Mouse (Mus musculus) liver, adult 2 months (tissue): ENCODE measurements at regions not wholly inside any gene's neighbourhood (a gene's known extent, or its start where the extent isn't known, plus 50 kb on each side); places are given as distances from the start of the nearest gene placed in this dataset.

Experiments used
- DNase-seq: peaks from one replicate; pipeline ENCODE4 v3.0.0-alpha.2; 2011; ENCODE audit warnings: low read depth, low spot score; ENCODE audit errors: extremely low read depth
- H3K27ac ChIP-seq: fragments of 200-500 bp; replicated peaks from 2 replicates; pipeline ENCODE4 v1.5.1; 2012; ENCODE audit warnings: low read depth, mild to moderate bottlenecking, control low read depth, inconsistent platforms, low read length; ENCODE audit not compliant: insufficient read depth
- H3K27me3 ChIP-seq: fragments of 200-500 bp; 2 replicates; pipeline ENCODE4 v1.6.1; 2012; ENCODE audit warnings: mild to moderate bottlenecking, moderate library complexity, low read length, inconsistent platforms; ENCODE audit not compliant: control insufficient read depth, insufficient read depth
- H3K36me3 ChIP-seq: fragments of 200-500 bp; 2 replicates; pipeline ENCODE4 v1.6.1; 2012; ENCODE audit warnings: low read length, inconsistent platforms; ENCODE audit not compliant: control insufficient read depth, insufficient read depth
- H3K4me1 ChIP-seq: fragments of 200-500 bp; 2 replicates; pipeline ENCODE4 v1.6.1; 2011; ENCODE audit warnings: low read length; ENCODE audit not compliant: control insufficient read depth, insufficient read depth
- H3K4me3 ChIP-seq: fragments of 200-500 bp; 2 replicates; pipeline ENCODE4 v1.5.1; 2011; ENCODE audit warnings: low read depth, mild to moderate bottlenecking, control low read depth, low read length, moderate library complexity; ENCODE audit not compliant: insufficient read depth
- H3K79me2 ChIP-seq: fragments of 200-500 bp; 2 replicates; pipeline ENCODE4 v1.6.1; 2012; ENCODE audit warnings: inconsistent platforms, mild to moderate bottlenecking, low read length, moderate library complexity; ENCODE audit not compliant: control insufficient read depth, insufficient read depth
- H3K9ac ChIP-seq: fragments of 200-500 bp; 2 replicates; pipeline ENCODE4 v1.6.1; 2012; ENCODE audit warnings: low read depth, mild to moderate bottlenecking, control low read depth, inconsistent platforms, low read length
- CTCF ChIP-seq: fragments of 200-500 bp; IDR thresholded peaks from 2 replicates; pipeline ENCODE4 v1.5.1; 2011; ENCODE audit warnings: low read depth, low read length, control low read depth
- POLR2A ChIP-seq: fragments of 200-500 bp; IDR thresholded peaks from 2 replicates; pipeline ENCODE4 v1.6.1; 2011; ENCODE audit warnings: low read length, control low read depth; ENCODE audit not compliant: insufficient read depth; ENCODE audit errors: extremely low read depth
- WGBS: fragments of 180-500 bp; shearing (Covaris S2); methylation state at CpG from one replicate; pipeline ENCODE4 v1.1.7; 2018; 5-methylcytosine and 5-hydroxymethylcytosine counted together

GRCm38 (mm10) chr4:62799923-62800322 lies 165.4 kb upstream of the Zfp618 start:
- TF ChIP-seq CTCF (no peak), POLR2A (no peak)
- no peak for DNase-seq
- no peaks in the 10 kb centered on the region for H3K79me2 ChIP-seq
- WGBS: 89% methylated on average over 4 of the region's 4 CpGs
- H3K27ac ChIP-seq: no peak overlapping the region
- no peaks in the 10 kb centered on the region for H3K27me3 ChIP-seq
- no peak overlapping the region for H3K9ac ChIP-seq
- H3K36me3 ChIP-seq: no peaks in the 10 kb centered on the region
- H3K4me3 ChIP-seq: no peak overlapping the region
- H3K4me1 ChIP-seq: no peaks in the 10 kb centered on the region

DNA sequence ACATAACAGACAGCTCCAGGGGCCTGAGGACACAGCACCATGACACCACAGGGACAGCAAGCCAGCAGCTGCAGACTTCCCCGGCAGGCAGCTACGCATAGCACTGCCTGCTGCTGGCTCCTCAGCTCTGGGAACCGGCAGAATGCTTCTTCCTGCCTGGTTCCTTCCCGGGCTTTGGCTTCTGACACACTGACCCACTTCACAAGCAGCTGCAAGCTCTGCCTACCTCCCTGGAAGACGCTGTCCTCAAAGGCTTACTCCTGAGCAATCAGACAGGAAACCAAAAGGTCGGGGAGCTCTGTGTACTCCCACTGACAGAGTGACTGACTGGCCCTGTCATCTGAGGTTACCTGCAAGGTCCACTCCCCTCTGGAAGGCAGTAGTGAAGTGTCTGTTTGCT lies 159.5 kb upstream of the Zfp618 start:
- TF ChIP-seq CTCF (no peak), POLR2A (no peak)
- Histone ChIP-seq H3K79me2 (no peaks in the 10 kb centered on the region), H3K27me3 (no peaks in the 10 kb centered on the region), H3K4me3 (no peak overlapping the region), H3K27ac (no peak overlapping the region), H3K4me1 (no peaks in the 10 kb centered on the region), H3K36me3 (no peaks in the 10 kb centered on the region), H3K9ac (no peak overlapping the region)
- DNase-seq: no peak
- WGBS: 11% methylated on average over 6 of the region's 6 CpGs

DNA sequence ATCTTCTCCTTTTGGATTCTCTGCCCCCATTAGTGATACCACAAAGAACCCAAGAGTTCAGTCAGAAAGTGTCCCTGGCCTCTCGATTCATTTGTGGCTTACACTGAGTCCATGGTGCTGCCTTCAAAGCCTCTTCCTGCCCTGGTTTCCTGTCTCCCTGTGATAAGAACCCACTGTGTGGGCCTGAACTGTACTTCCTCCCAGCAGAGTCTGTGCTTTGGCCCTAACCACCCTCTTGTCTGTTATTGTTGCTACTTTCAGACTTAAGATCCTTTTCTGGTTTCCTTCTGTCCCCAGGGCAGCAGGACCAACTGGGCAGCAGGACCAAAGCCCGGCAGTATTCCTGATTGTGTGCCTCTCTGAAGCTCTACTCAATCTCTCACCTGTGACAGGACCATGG lies 158.6 kb upstream of the Zfp618 start:
- 71% methylated on average over 2 of the region's 2 CpGs for WGBS
- Histone ChIP-seq H3K27me3 (no peaks in the 10 kb centered on the region), H3K36me3 (no peaks in the 10 kb centered on the region), H3K4me3 (no peak overlapping the region), H3K4me1 (no peaks in the 10 kb centered on the region), H3K9ac (no peak overlapping the region), H3K27ac (no peak overlapping the region), H3K79me2 (no peaks in the 10 kb centered on the region)
- TF ChIP-seq POLR2A (no peak), CTCF (no peak)
- peak; percentile 5 for DNase-seq

DNA sequence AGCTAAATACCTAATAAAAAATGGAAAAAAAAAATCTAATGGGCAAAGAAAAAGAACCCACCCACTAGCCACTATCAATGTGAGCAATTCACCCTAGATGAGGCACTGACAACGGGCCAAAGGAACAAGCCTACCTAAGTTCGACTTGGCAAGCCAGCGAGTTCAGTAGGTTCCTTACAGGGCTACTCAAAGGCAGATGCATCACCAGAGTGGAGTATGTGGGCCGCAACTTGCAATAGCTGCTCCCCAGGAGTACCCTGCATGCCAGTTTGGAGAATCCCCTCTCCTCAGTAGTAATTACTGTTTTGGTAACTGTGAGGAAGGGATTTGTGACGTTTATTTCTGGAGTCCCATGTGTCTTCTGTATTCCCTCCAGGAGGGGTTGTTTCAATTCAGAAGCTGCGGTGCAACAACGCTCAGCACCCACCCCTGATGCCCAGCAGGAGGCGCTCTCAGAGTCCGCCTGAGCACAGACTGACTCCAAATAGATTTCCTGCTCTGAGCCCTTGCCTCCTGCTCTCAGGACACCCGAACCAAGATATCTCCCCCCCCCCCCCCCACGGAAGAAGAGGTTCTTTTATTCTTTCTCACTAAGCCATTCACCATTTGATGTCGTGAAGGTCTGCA lies 157.3 kb upstream of the Zfp618 start:
- DNase-seq: no peak
- 75% methylated on average over 12 of the region's 12 CpGs for WGBS
- no peaks in the 10 kb centered on the region for H3K27me3 ChIP-seq
- H3K9ac ChIP-seq: no peak overlapping the region
- no peak for TF ChIP-seq POLR2A
- peak; percentile 30; the same call in 1 of the 2 replicates for TF ChIP-seq CTCF
- H3K4me3 ChIP-seq: no peak overlapping the region
- H3K4me1 ChIP-seq: no peaks in the 10 kb centered on the region
- no peak overlapping the region for H3K27ac ChIP-seq
- no peaks in the 10 kb centered on the region for H3K36me3 ChIP-seq
- no peaks in the 10 kb centered on the region for H3K79me2 ChIP-seq

DNA sequence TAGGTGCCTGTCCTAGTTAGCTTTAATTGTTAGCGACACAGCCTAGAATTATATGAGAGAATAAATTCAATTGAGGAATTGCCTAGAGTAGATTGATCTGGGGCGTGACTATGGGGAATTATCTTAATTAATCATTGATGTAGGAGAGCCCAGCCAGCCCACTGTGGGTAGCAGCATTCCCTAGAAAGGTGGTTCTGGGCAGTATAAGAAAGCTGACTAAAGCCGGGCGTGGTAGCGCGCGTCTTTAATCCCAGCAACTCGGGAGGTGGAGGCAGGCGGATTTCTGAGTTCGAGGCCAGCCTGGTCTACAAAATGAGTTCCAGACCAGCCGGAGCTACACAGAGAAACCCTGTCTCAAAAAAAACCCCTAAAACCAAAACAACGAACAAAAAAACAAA lies 156.8 kb upstream of the Zfp618 start:
- H3K4me1 ChIP-seq: no peaks in the 10 kb centered on the region
- no peak for DNase-seq
- no peak overlapping the region for H3K4me3 ChIP-seq
- no peak for TF ChIP-seq POLR2A
- no peak for TF ChIP-seq CTCF
- no peak overlapping the region for H3K27ac ChIP-seq
- WGBS: 96% methylated on average over 12 of the region's 12 CpGs
- H3K36me3 ChIP-seq: no peaks in the 10 kb centered on the region
- no peaks in the 10 kb centered on the region for H3K79me2 ChIP-seq
- H3K27me3 ChIP-seq: no peaks in the 10 kb centered on the region
- H3K9ac ChIP-seq: no peak overlapping the region

DNA sequence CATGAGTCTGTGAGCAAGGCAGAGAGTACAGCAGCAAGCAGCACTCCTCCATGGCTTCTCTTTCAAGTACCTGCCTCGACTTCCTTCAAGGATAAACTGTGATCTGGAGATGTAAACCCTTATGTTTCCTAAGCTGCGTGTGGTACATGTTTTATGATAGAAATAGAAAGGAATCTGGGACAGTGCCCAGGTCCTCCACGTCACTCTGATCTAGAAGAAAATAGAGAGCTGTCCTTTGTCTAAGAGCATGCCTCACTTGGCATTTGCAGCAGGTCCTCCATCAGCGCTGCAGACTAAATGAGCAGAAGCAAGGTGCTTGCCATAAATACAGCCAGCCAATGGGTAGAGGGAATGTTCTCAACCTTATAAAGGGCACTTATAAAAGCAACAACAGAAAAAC lies 156.3 kb upstream of the Zfp618 start:
- no peak for DNase-seq
- no peak overlapping the region for H3K4me3 ChIP-seq
- H3K79me2 ChIP-seq: no peaks in the 10 kb centered on the region
- no peaks in the 10 kb centered on the region for H3K4me1 ChIP-seq
- WGBS: 86% methylated on average over 4 of the region's 4 CpGs
- H3K27ac ChIP-seq: no peak overlapping the region
- no peak for TF ChIP-seq POLR2A
- TF ChIP-seq CTCF: no peak
- H3K9ac ChIP-seq: no peak overlapping the region
- no peaks in the 10 kb centered on the region for H3K27me3 ChIP-seq
- no peaks in the 10 kb centered on the region for H3K36me3 ChIP-seq
